Mouse (Mus musculus): ENCODE data around the gene Saa3.

DNA sequence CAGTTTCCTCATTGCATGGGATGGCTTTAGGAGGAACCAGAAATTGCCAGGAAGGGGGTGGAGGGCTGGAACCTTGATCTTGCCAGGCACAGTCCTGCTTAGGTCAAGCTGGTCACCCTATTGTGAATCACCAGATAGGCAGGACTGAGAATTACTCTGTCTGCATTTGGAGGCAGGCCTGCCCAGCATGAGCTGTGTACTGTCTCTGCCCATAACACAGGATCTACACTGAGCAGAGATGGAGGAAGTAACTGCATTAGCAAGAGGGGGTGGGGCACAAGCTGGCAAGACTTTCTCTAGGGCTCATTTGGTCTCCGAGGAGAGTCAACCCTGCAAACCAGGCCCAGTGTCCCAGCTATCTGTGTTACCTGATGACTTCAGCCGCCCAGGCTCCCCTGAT is 19.5 kb upstream of the Saa3 start:
- TF ChIP-seq CTCF (IDR thresholded peaks at IDR 0.05; ENCODE audit: control insufficient read depth, insufficient read depth, insufficient read length), result no peak
- TF ChIP-seq USF1 (IDR thresholded peaks at IDR 0.05; ENCODE audit: low read depth), result no peak
- TF ChIP-seq MAX (IDR thresholded peaks at IDR 0.05), result no peak
